Mouse (Mus musculus) c-Kit-positive CD71-positive TER-119-negative erythroid progenitor cells, embryonic 14.5 days (primary cell): ENCODE measurements around the gene Ddx49.

Experiments
- DNase-seq: peaks from one replicate; pipeline ENCODE4 v3.0.0-alpha.2; 2013; ENCODE audit warnings: low read depth

The Ddx49 gene

DNA sequence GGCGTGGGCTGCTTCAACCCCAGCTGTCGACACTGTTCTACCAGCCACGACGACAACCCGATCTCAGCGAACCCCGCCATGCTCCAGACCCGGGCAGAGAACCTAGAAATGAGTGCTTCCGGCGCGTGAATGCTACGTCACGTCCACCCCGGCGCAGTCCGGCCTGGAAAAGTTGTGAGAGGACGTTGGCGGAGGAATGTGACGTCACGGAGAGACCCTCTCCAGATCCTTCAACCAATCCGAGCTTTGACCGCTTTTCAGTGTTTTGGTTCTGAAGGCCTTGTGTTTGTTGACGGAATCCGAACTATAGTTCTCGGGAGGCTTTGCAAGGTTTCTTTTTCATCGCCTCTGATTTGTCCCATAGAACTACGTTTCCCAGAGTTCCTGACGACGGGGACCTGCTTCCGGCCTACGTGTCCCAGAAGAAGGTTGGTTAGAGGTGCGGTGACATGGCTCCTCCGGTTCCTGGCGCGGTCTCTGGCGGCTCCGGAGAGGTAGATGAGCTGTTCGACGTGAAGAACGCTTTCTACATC, at the start of gene Ddx49, which contains the start of gene Cope:
Gene Ddx49 (minus strand): TSS at position 132 of the 533 bp plus-strand sequence.
Gene Cope (plus strand): TSS at position 161 of the 533 bp plus-strand sequence.
- peak; percentile 88 for DNase-seq

DNA sequence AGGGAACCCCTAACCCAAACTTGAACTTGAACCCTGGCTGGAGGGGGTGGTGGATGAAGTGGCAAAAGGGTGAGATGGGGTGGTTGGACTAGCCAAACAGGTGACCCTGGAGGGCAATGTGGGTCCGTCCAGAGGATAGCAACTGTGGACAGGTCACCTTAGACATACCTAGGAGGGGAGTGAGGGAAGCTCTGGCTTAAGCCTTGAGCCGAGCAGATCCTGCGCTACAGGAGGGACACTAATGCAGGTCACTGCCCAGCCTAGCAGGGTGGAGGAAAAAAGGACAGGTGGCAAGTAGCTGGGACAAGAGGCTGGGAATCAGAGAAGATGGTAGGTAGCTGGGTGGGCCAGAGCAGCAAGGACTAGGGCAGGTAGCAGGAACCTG, 49.7 kb upstream of the Ddx49 start:
- DNase-seq: no peak

DNA sequence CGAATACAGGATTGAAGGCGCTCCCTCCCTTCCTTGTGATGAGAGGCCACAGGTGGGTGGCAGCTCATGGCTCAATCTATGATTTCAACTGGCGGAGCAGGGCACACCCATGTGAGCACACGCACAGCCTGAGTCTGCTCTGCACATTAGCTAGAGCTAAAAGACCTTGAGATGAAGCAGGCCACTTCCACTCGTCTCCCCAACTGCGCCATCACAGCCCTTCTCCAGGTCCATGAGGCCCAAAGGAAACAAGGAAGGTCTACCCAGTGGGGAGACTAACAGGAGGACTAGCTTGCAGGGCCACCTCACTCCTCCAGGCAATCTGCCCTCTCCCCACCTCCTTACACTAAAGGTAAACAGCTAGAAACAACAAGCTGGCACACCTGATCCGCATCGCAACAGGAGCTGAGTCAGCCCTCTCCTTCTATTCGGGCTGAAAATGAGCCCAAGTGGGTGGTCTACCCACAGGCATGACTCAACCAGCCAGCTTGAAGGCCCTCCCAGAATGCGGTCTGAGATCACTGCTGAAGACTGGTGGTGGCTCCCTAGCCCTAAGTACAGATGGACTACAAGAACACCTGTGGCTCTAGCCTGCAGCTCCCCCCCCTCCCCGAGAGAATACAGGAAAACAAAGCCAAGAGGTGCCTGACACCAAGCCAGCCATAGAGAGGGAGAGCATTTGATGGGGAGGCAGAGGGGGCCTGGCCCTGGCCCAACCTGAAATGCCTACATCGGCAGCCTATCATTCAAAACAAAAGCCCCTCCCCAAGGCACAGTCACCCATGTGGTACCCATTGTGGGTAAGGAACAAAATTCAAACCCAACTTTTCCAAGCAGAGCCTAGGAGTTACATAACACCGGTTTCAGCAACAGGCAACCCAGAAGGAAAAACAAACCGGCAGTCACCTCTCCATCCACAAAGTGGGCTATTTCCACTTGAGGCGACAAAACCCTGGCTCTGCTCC, 49.0 kb upstream of the Ddx49 start:
- no peak for DNase-seq

DNA sequence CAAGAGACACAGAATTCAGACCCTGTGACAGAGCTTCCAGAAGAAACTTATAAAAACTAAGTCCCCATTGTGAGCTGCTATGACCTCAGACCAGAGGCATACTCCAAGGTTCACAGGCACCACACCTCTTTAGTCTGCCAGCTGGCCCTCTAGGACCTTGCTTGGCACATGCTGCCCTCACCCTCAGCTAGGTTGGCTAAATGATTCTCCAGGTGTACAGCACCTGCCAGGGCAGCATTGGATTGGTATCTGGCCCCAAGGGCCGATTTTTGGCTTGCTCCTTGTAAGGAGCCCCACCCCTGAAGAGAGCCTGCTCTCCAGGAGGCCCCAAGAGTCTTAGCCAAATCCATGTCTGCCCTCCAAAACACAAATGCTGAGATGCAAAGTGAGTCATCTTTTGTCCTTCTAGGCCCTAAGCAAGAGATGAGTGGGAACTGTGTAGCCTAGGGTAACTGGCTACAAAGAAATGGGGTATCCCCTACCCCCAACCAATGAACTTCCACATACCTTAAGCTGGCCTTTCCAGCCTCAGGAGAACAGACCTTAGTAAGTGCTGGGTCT, 45.7 kb upstream of the Ddx49 start:
- DNase-seq: no peak

DNA sequence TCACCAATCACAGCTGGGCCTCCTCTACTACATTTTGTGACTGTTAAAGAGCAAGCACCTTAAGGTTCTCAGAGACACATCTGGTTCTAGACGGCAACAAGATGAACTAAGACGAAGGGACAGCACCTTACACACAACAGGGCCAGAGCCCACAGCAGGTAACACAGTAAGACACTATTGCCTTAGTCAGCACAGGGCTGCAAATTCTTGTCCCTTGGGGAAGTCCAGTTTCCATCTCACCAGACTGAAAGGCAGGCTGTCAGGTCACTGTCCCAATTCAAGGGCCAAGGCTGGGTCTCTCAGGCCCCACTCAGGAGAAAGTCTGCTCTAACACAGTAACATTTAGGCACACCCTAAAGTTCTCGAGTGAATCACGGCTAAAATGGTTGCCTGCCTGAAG, 45.2 kb upstream of the Ddx49 start:
- no peak for DNase-seq

- no peak for DNase-seq
Observed at GRCm38 (mm10) chr8:70344279-70344678, 42.0 kb upstream of the Ddx49 start.

DNA sequence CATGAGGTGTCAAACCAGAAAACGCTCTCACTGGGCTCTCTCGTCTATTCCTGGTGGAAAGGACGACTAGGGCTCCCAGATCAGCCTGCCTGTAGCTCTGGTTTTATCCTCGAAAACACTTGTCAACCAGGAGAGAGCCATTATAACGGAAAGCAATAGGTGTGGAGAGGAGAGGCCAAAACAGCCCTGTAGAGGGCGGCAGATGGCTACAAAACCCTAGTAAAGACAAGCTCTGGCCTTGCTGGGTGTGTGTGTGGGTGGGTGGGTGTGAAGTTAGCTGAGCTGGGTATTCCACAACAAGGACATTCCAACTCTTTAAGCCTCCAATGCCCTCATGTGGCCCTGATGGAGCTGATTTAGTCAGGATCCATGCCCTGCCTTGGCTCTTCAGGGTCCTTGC, 41.4 kb upstream of the Ddx49 start:
- DNase-seq: no peak

DNA sequence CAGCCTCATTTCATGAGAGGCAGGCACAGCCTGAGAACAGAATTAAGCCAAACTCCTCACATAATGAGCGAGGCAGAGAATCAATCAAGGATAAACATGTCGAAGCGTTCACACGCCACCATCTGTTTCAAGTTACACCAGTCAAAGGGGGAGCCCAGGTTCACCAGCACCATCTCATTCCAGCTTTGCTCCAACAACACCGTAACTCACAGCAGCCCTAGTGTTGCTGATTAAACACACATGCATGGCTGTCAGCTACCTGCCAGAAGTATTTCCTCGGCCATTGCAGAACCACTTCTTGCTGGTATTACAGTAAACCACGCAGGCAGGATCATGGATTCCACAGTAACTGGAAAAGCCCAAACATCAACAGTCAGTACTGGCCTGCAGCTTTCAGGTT, 40.8 kb upstream of the Ddx49 start:
- DNase-seq: no peak

- DNase-seq: no peak
Observed at GRCm38 (mm10) chr8:70342007-70342406, 39.7 kb upstream of the Ddx49 start.

- DNase-seq: no peak
Observed at GRCm38 (mm10) chr8:70340659-70341058, 38.4 kb upstream of the Ddx49 start.

- DNase-seq: no peak
Observed at GRCm38 (mm10) chr8:70338931-70339330, 36.6 kb upstream of the Ddx49 start.

DNA sequence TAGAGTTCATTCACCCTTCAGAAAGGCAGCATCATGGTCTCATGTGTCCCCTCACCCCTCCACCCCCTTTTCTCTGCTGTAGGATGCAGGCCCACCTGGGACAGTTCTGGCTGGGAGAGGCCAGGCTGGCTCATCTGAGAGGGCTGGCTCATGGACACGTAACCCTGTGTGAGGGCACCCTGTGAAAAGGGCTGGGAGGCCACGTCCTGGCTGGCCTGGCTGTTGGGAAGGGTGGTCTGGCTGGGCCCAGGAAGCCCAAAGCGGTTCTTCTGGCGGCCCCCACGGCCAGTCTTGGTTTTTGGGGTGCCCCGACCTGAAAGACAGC, 30.6 kb upstream of the Ddx49 start:
- DNase-seq: no peak

GRCm38 (mm10) chr8:70332070-70332877, 30.0 kb upstream of the Ddx49 start:
- no peak for DNase-seq

DNA sequence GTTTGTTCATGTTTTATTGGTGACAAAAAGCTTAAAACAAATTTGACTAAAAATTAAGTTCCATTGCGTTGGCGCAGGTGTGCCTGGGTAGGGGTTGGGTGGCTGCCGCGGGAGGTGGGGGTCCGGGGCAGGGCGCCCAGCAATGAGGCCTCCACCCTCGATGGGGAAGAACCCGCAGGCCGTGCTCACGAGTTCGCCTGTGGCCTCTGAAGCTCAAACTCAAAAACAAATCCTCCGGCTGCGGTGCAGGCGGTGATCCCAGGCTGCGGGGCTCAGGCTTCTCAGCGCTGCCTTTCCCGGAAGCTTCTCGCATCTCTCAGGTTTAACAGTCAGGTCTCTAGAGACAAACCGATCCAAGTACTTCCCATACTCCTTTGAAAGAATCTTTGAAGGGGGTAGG, 29.2 kb upstream of the Ddx49 start:
- DNase-seq: no peak

- no peak for DNase-seq
Observed at GRCm38 (mm10) chr8:70330741-70331364, 28.6 kb upstream of the Ddx49 start.

- DNase-seq: no peak
Observed at GRCm38 (mm10) chr8:70329835-70330740, 27.8 kb upstream of the Ddx49 start.

GRCm38 (mm10) chr8:70329124-70329834, 27.0 kb upstream of the Ddx49 start, which contains the start of gene Gdf1:
Gene Gdf1, plus strand, starts transcription at chr8:70329817.
- no peak for DNase-seq

GRCm38 (mm10) chr8:70327512-70327911, 25.2 kb upstream of the Ddx49 start:
- DNase-seq: peak; percentile 61

DNA sequence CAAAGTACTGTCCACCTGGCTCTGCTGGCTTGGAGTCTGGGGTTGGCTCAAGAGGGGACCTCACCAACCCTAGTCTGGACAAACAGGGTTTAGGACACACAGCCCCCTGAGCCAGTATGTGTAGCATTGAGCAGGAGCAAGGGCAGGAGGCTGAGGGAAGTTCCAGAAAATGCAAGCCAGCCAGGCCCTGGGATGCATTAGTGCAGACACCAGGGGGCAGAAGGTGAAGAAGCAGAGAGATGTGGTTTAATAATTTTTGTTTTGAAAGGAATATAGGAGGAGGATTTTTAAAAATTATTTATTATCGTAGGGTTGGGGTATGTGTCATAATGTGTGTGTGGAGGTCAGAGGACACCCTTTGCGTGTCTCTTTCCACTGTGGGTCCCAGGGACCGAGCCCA, 21.4 kb upstream of the Ddx49 start:
- DNase-seq: no peak

DNA sequence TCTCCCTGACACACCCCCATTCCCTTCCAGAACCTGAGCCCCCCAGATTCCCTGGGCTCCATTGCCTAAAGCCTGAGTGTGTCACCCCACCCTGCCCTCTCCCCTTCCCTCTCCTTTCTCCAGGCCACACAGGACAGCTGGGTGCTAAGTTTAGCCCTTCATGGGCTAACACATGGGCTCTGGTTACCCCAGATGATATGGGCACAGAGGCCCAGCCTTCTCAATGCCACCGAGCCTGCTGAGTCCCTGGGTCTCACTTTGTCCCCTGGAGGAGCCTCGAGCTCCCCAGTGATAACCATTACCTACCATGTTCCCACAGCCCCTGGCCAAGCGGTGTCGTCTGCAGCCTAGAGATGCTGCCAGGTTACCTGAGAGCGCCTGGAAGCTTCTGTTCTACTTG, 15.6 kb upstream of the Ddx49 start:
- DNase-seq: no peak
